Mouse (Mus musculus) C2C12 (cell line): ENCODE data around the gene Mpdu1.
"Not testable (repeated sequence)": the region's sequence is repeated elsewhere in the genome, so short reads cannot be mapped to it uniquely, and the experiment has no call there.

Experiments used
- CTCF ChIP-seq: IDR thresholded peaks from one replicate; pipeline ENCODE4 v1.5.1; 2011; ENCODE audit not compliant: control insufficient read depth, insufficient read depth, insufficient read length
- FOSL1 ChIP-seq: IDR thresholded peaks from one replicate; pipeline ENCODE4 v1.8.0; 2011; ENCODE audit warnings: mild to moderate bottlenecking, low read length; ENCODE audit not compliant: poor library complexity, insufficient read depth, severe bottlenecking
- MAX ChIP-seq: IDR thresholded peaks from one replicate; pipeline ENCODE4 v1.6.1; 2011; ENCODE audit warnings: mild to moderate bottlenecking, control low read depth
- MYOD1 ChIP-seq: IDR thresholded peaks from one replicate; pipeline ENCODE4 v1.6.1; 2011; ENCODE audit warnings: low read depth; ENCODE audit not compliant: control insufficient read depth, insufficient read length
- USF1 ChIP-seq: IDR thresholded peaks from one replicate; pipeline ENCODE4 v1.6.1; 2011; ENCODE audit warnings: low read depth, mild to moderate bottlenecking, control low read depth, moderate library complexity

GRCm38 (mm10) chr11:69614257-69614588, 48.2 kb downstream of the Mpdu1 start:
- TF ChIP-seq CTCF, MAX, USF1, MYOD1, FOSL1: not testable (repeated sequence)
